Mouse (Mus musculus): ENCODE data around the gene Cd320.

- TF ChIP-seq POLR2A (IDR thresholded peaks at IDR 0.05; ENCODE audit: control insufficient read depth, extremely low read depth, insufficient read depth, low read length, poor library complexity), result no peak
- no peak for TF ChIP-seq CTCF (IDR thresholded peaks at IDR 0.05; ENCODE audit: borderline replicate concordance, control insufficient read depth, extremely low read depth, insufficient read depth, low read length, poor library complexity)
Observed at GRCm38 (mm10) chr17:33816612-33817011, 26.3 kb upstream of the Cd320 start.

Measured in thymus, adult 2 months (tissue).